ENCODE assay signal across 19 mouse cellular contexts in the genomic region with DNA sequence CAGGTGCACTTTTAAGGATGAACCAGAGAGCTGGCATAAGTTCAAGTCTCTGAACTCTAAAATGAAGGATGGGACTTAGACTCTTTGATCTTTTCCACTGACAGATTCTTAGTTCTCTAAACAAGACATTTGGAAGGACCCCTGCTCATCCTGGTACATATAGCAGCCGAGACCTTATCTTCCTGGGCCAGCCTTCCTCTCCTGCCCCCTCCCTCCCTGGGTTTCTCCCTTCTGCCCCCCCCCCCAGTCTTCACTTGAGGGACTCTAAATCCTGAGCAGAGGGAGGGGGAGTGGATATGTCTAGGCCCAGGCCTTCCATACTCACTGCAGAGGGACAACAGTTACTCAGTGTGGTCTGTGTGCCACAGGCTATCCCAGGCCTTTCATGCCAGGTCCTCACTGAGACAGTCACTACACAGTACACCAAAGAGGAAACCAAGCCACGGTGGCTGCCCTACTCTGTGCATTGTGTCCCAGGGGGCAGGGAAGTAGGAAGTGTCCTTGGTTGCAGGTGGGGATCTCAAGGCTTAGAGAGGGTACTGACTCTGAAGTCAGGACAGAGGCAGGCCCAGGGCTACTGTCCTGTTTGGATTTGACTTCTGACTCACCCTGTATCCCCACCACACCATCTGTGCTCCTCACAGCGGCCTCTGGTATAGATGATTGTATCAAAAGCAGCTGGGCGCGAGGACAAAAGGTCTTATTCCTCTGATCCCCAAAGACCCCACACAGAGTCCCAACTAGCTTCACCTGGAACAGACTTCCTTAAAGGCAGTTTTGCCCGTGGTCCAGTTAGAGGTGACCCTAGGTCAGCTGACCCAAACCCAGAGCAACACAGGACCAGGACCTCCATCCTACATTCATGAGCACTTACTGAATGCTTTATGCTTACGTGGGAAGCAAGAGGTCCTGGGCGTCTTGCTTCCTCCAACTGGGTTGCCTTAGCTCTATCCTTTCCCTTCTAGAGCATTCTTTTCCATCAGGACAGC. TPM values are rescaled to one million over a fixed set of nuclear protein-coding genes. Genes with fewer than 3 reads are reported as not detected.
A peak's percentile ranks its signal among the peaks of the same experiment; 100 is the strongest.
DNase-seq lines count a peak whose midpoint lies in the region; ATAC-seq and TF ChIP-seq lines count a peak whose summit lies in the region.
"Had no signal": no experiment of that assay in that cellular context is flagged by ENCODE, and none has a peak within 500 bp of the region (broad histone marks: within the 10 kb centered on the region; RNA-seq: fewer than 3 reads in every experiment).

No protein-coding gene starts in this region.

- 71% methylated on average over 8 of the region's 8 CpGs for whole genome bisulfite sequencing in kidney, embryonic 15.5 days
- 29% methylated on average over 8 of the region's 8 CpGs for WGBS in liver, embryonic 14.5 days (ENCODE audit: insufficient replicate concordance)
- 77% methylated on average over 8 of the region's 8 CpGs for WGBS in forebrain, postnatal 0 days

- H3K27ac ChIP-seq in gastrocnemius, adult 2 months: no peak overlapping the region
- 0 out of 2 replicates have a peak overlapping the region, but pooled peaks have one; percentile 13 for H3K27ac ChIP-seq in kidney, embryonic 15.5 days
- H3K27ac ChIP-seq in liver, embryonic 14.5 days: peak overlapping the region; percentile 98
- no peak overlapping the region for H3K27ac ChIP-seq in forebrain, postnatal 0 days (ENCODE audit: low read depth, low read length)
- H3K27ac ChIP-seq: kidney, postnatal 0 days; macrophage had no signal

- no peak overlapping the region for H3K4me3 ChIP-seq in gastrocnemius, adult 2 months
- H3K4me3 ChIP-seq in kidney, embryonic 15.5 days (replicated peaks): no peak overlapping the region
- peak overlapping the region; percentile 83 for H3K4me3 ChIP-seq in G1E (ENCODE audit: low read depth, low read length)
- H3K4me3 ChIP-seq in liver, embryonic 14.5 days (ENCODE audit: insufficient read depth in 1 of 2, low read depth in 2 of 2, low read length in 2 of 2): peak overlapping the region; percentile 82 to 88
- no peak overlapping the region for H3K4me3 ChIP-seq in forebrain, postnatal 0 days (ENCODE audit: low read depth, low read length)

- H3K9me3 ChIP-seq in kidney, embryonic 15.5 days (replicated peaks): no peaks in the 10 kb centered on the region
- H3K9me3 ChIP-seq in G1E (replicated peaks): no peaks in the 10 kb centered on the region
- H3K9me3 ChIP-seq in liver, embryonic 14.5 days (ENCODE audit: control insufficient read depth, low read length): no peaks in the 10 kb centered on the region
- H3K9me3 ChIP-seq in forebrain, postnatal 0 days (ENCODE audit: low read length): no peaks in the 10 kb centered on the region

- ATAC-seq in kidney, embryonic 15.5 days (replicated peaks; ENCODE audit: low FRiP score): 0 out of 2 replicates have a peak, but pooled peaks have one; percentile 33
- 0 out of 2 replicates have a peak, but pooled peaks have one; percentile 5 for ATAC-seq in G1E (ENCODE audit: extremely low read depth, insufficient number of reproducible peaks, low FRiP score, poor library complexity, severe bottlenecking)
- peak; percentile 45; the same call in 1 of the 2 replicates for ATAC-seq in liver, embryonic 14.5 days (ENCODE audit: insufficient read depth)
- no peak for ATAC-seq in forebrain, postnatal 0 days
- ATAC-seq in erythroid progenitor cell, adult 5-6 weeks (replicated peaks; ENCODE audit: low FRiP score, poor library complexity, severe bottlenecking): no peak
- ATAC-seq: hindbrain, embryonic 16.5 days; midbrain, embryonic 16.5 days had no signal

- peak; percentile 4 for DNase-seq in gastrocnemius, adult 2 months
- DNase-seq in gastrocnemius, postnatal 25 days: no peak
- DNase-seq in kidney, postnatal 14 days: no peak
- DNase-seq in G1E (ENCODE audit: low spot score): no peak
- no peak for DNase-seq in liver, embryonic 14.5 days (ENCODE audit: low read depth in 3 of 3, low spot score in 3 of 3)
- DNase-seq in forebrain, postnatal 0 days: no peak
- DNase-seq: cerebellum, postnatal 14 days; lung, adult 18-20 months; right cerebral cortex, postnatal 4 days had no signal

- peaks cover 30% of the 10 kb centered on the region for H3K27me3 ChIP-seq in kidney, embryonic 15.5 days
- H3K27me3 ChIP-seq in G1E (ENCODE audit: insufficient read depth, low read length): no peaks in the 10 kb centered on the region
- no peaks in the 10 kb centered on the region for H3K27me3 ChIP-seq in liver, embryonic 14.5 days (ENCODE audit: control insufficient read depth, insufficient read depth, low read length)
- H3K27me3 ChIP-seq in forebrain, postnatal 0 days (ENCODE audit: insufficient read depth, low read length): 0 out of 2 replicates have a peak, but pooled peaks cover 4% of the 10 kb centered on the region

- no peak overlapping the region for H3K4me2 ChIP-seq in kidney, embryonic 15.5 days
- peak overlapping the region; percentile 96 for H3K4me2 ChIP-seq in liver, embryonic 14.5 days (ENCODE audit: low read depth)
- H3K4me2 ChIP-seq in forebrain, postnatal 0 days (ENCODE audit: low read depth): no peak overlapping the region

- intact Hi-C loops in gastrocnemius, adult 2 months (cut with DNase I): no loop called here

- no peak for TF ChIP-seq CTCF in gastrocnemius, adult 2 months (IDR thresholded peaks at IDR 0.05)
- TF ChIP-seq CTCF in G1E (IDR thresholded peaks at IDR 0.05; ENCODE audit: low read depth, low read length): no peak
- TF ChIP-seq CTCF in liver, embryonic 14.5 days (IDR thresholded peaks at IDR 0.05; ENCODE audit: low read depth): no peak
- no peak for TF ChIP-seq CTCF in forebrain, postnatal 0 days (IDR thresholded peaks at IDR 0.05; ENCODE audit: low read depth)

- H3K9ac ChIP-seq in kidney, embryonic 15.5 days: no peak overlapping the region
- H3K9ac ChIP-seq in liver, embryonic 14.5 days (replicated peaks): peak overlapping the region; percentile 83
- no peak overlapping the region for H3K9ac ChIP-seq in forebrain, postnatal 0 days

- no peaks in the 10 kb centered on the region for H3K36me3 ChIP-seq in kidney, embryonic 15.5 days
- H3K36me3 ChIP-seq in G1E (replicated peaks): peaks cover 79% of the 10 kb centered on the region
- peaks cover 53% of the 10 kb centered on the region for H3K36me3 ChIP-seq in liver, embryonic 14.5 days (replicated peaks; ENCODE audit: control insufficient read depth, insufficient read depth, low read depth)
- no peaks in the 10 kb centered on the region for H3K36me3 ChIP-seq in forebrain, postnatal 0 days (ENCODE audit: insufficient read depth)

- peaks cover 20% of the 10 kb centered on the region for H3K4me1 ChIP-seq in kidney, embryonic 15.5 days
- peaks cover 79% of the 10 kb centered on the region for H3K4me1 ChIP-seq in G1E (ENCODE audit: insufficient read depth, low read depth, low read length)
- peaks cover 44 to 55% of the 10 kb centered on the region in 2 experiments for H3K4me1 ChIP-seq in liver, embryonic 14.5 days (replicated peaks; ENCODE audit: control insufficient read depth in 2 of 2, insufficient read depth in 2 of 2, low read length in 1 of 2)
- no peaks in the 10 kb centered on the region for H3K4me1 ChIP-seq in forebrain, postnatal 0 days (ENCODE audit: insufficient read depth)

- peak; percentile 41; the same call in 1 of the 2 replicates for TF ChIP-seq EP300 in liver, embryonic 14.5 days (IDR thresholded peaks at IDR 0.05; ENCODE audit: low read depth)

RNA-seq across cellular contexts. Expression of gene Gfi1b, which starts 4.0 kb away (rescaled TPM):
- total RNA-seq in gastrocnemius, adult 2 months (2021): not detected
- total RNA-seq in gastrocnemius, postnatal 25 days (2021): not detected
- 0.69 and 1.1 TPM in 2 replicates for polyA plus RNA-seq in kidney, embryonic 15.5 days (2015; fragmentation: Nextera tagmentation; extraction: Ambion mirVana)
- 537 and 588 TPM in 2 replicates for total RNA-seq in G1E (2014; fragmentation: Nextera tagmentation)
- 104 and 131 TPM in 2 replicates for total RNA-seq in G1E (2017)
- 649 and 739 TPM in 2 replicates for polyA plus RNA-seq in G1E (2012)
- 72.5 and 86.9 TPM in 2 replicates for polyA plus RNA-seq in liver, embryonic 14.5 days (2012; rRNA removed)
- polyA plus RNA-seq in liver, embryonic 14.5 days (2014; fragmentation: Nextera tagmentation; extraction: Ambion mirVana): 89.2 and 107 TPM in 2 replicates
- not detected in 2 replicates for total RNA-seq in forebrain, postnatal 0 days (2014; rRNA removed)
- polyA plus RNA-seq in forebrain, postnatal 0 days (2015; fragmentation: Nextera tagmentation; extraction: Ambion mirVana): not detected in 2 replicates
- total RNA-seq in erythroid progenitor cell, adult 5-6 weeks (2015; ENCODE audit: low replicate concordance): 123 and 130 TPM in 2 replicates
- total RNA-seq in erythroid progenitor cell, adult 5-6 weeks (2017; ENCODE audit: low replicate concordance): 77.8 and 88.3 TPM in 2 replicates
- total RNA-seq: left cerebral cortex, postnatal 14 days had no signal
- polyA plus RNA-seq: hindbrain, embryonic 16.5 days; midbrain, embryonic 16.5 days had no signal

RNA-seq across cellular contexts. Expression of gene Tsc1, which starts 23.2 kb away (rescaled TPM):
- total RNA-seq in gastrocnemius, adult 2 months (2021): 10 to 100 TPM; 42.5 to 45.9 TPM
- total RNA-seq in gastrocnemius, postnatal 25 days (2021): 10 to 100 TPM; 26.9 to 32.5 TPM
- 18.4 and 22.9 TPM in 2 replicates for polyA plus RNA-seq in kidney, embryonic 15.5 days (2015; fragmentation: Nextera tagmentation; extraction: Ambion mirVana)
- total RNA-seq in G1E (2014; fragmentation: Nextera tagmentation) (35.7 and 39.0 TPM in 2 replicates), G1E (2017) (22.1 and 26.6 TPM in 2 replicates)
- polyA plus RNA-seq in G1E (2012): 3.5 and 5.8 TPM in 2 replicates
- polyA plus RNA-seq in liver, embryonic 14.5 days (2012; rRNA removed): 4.5 and 5.4 TPM in 2 replicates
- polyA plus RNA-seq in liver, embryonic 14.5 days (2014; fragmentation: Nextera tagmentation; extraction: Ambion mirVana): 5.3 and 7.5 TPM in 2 replicates
- total RNA-seq in forebrain, postnatal 0 days (2014; rRNA removed): 35.4 and 43.4 TPM in 2 replicates
- polyA plus RNA-seq in forebrain, postnatal 0 days (2015; fragmentation: Nextera tagmentation; extraction: Ambion mirVana): 7.7 and 16.8 TPM in 2 replicates
- total RNA-seq in erythroid progenitor cell, adult 5-6 weeks (2015; ENCODE audit: low replicate concordance): 13.0 and 16.9 TPM in 2 replicates
- 20.0 and 24.8 TPM in 2 replicates for total RNA-seq in erythroid progenitor cell, adult 5-6 weeks (2017; ENCODE audit: low replicate concordance)

RNA-seq across cellular contexts. Expression of gene Gtf3c5, which starts 34.2 kb away (rescaled TPM):
- 1 to 10 TPM; 7.2 to 8.0 TPM for total RNA-seq in gastrocnemius, adult 2 months (2021)
- total RNA-seq in gastrocnemius, postnatal 25 days (2021): 1 to 10 TPM; 7.3 to 7.6 TPM
- 44.3 and 48.8 TPM in 2 replicates for polyA plus RNA-seq in kidney, embryonic 15.5 days (2015; fragmentation: Nextera tagmentation; extraction: Ambion mirVana)
- total RNA-seq in G1E (2014; fragmentation: Nextera tagmentation) (60.2 and 60.9 TPM in 2 replicates), G1E (2017) (16.6 and 19.0 TPM in 2 replicates)
- polyA plus RNA-seq in G1E (2012): 19.6 and 26.0 TPM in 2 replicates
- 10.0 and 11.6 TPM in 2 replicates for polyA plus RNA-seq in liver, embryonic 14.5 days (2012; rRNA removed)
- polyA plus RNA-seq in liver, embryonic 14.5 days (2014; fragmentation: Nextera tagmentation; extraction: Ambion mirVana): 7.6 and 9.0 TPM in 2 replicates
- 26.9 and 33.3 TPM in 2 replicates for total RNA-seq in forebrain, postnatal 0 days (2014; rRNA removed)
- 20.0 and 32.7 TPM in 2 replicates for polyA plus RNA-seq in forebrain, postnatal 0 days (2015; fragmentation: Nextera tagmentation; extraction: Ambion mirVana)
- total RNA-seq in erythroid progenitor cell, adult 5-6 weeks (2015; ENCODE audit: low replicate concordance): 17.2 and 22.3 TPM in 2 replicates
- 11.0 and 15.3 TPM in 2 replicates for total RNA-seq in erythroid progenitor cell, adult 5-6 weeks (2017; ENCODE audit: low replicate concordance)

RNA-seq across cellular contexts. Expression of gene Cel, which starts 54.6 kb away (rescaled TPM):
- total RNA-seq in gastrocnemius, adult 2 months (2021): not detected
- not detected for total RNA-seq in gastrocnemius, postnatal 25 days (2021)
- 0.34 TPM in 1 of 2 replicates, not detected in the other for polyA plus RNA-seq in kidney, embryonic 15.5 days (2015; fragmentation: Nextera tagmentation; extraction: Ambion mirVana)
- total RNA-seq in G1E (2014; fragmentation: Nextera tagmentation) (not detected in 2 replicates), G1E (2017) (not detected in 2 replicates)
- polyA plus RNA-seq in G1E (2012): not detected in 2 replicates
- polyA plus RNA-seq in liver, embryonic 14.5 days (2012; rRNA removed): 0.10 and 0.19 TPM in 2 replicates
- 0.39 TPM in 1 of 2 replicates, not detected in the other for polyA plus RNA-seq in liver, embryonic 14.5 days (2014; fragmentation: Nextera tagmentation; extraction: Ambion mirVana)
- not detected in 2 replicates for total RNA-seq in forebrain, postnatal 0 days (2014; rRNA removed)
- polyA plus RNA-seq in forebrain, postnatal 0 days (2015; fragmentation: Nextera tagmentation; extraction: Ambion mirVana): not detected in 2 replicates
- not detected in 2 replicates for total RNA-seq in erythroid progenitor cell, adult 5-6 weeks (2015; ENCODE audit: low replicate concordance)
- not detected in 2 replicates for total RNA-seq in erythroid progenitor cell, adult 5-6 weeks (2017; ENCODE audit: low replicate concordance)
- total RNA-seq: gastrocnemius, postnatal 4 days; left cerebral cortex, postnatal 14 days had no signal
- polyA plus RNA-seq: heart, postnatal 0 days; hindbrain, embryonic 16.5 days; kidney, postnatal 0 days; macrophage; midbrain, embryonic 16.5 days; neural tube, embryonic 11.5 days had no signal

Comparison
In these comparisons a context has a peak if more than half of its experiments do, and no peak if none do; other contexts are left out.
1. H3K27ac ChIP-seq: peak in kidney, embryonic 15.5 days (single experiment) and liver, embryonic 14.5 days (single experiment); none in gastrocnemius, adult 2 months (single experiment) and forebrain, postnatal 0 days (single experiment).
2. H3K4me3 ChIP-seq: peak in G1E (single experiment) and liver, embryonic 14.5 days (2 of 2); none in gastrocnemius, adult 2 months (single experiment), kidney, embryonic 15.5 days (single experiment) and forebrain, postnatal 0 days (single experiment).
3. ATAC-seq: peak in kidney, embryonic 15.5 days (single experiment), G1E (single experiment) and liver, embryonic 14.5 days (single experiment); none in forebrain, postnatal 0 days (single experiment) and erythroid progenitor cell, adult 5-6 weeks (single experiment).
4. RNA of gene Gfi1b, which starts 4.0 kb away (total RNA-seq): 104 to 588 TPM in G1E and 77.8 to 130 TPM in erythroid progenitor cell, adult 5-6 weeks; not detected in gastrocnemius, adult 2 months, not detected in gastrocnemius, postnatal 25 days and not detected in forebrain, postnatal 0 days; every median in the first group is over 10 times any median in the second.